Mouse (Mus musculus): ENCODE results near the gene Josd2.

Gene Josd2

DNA sequence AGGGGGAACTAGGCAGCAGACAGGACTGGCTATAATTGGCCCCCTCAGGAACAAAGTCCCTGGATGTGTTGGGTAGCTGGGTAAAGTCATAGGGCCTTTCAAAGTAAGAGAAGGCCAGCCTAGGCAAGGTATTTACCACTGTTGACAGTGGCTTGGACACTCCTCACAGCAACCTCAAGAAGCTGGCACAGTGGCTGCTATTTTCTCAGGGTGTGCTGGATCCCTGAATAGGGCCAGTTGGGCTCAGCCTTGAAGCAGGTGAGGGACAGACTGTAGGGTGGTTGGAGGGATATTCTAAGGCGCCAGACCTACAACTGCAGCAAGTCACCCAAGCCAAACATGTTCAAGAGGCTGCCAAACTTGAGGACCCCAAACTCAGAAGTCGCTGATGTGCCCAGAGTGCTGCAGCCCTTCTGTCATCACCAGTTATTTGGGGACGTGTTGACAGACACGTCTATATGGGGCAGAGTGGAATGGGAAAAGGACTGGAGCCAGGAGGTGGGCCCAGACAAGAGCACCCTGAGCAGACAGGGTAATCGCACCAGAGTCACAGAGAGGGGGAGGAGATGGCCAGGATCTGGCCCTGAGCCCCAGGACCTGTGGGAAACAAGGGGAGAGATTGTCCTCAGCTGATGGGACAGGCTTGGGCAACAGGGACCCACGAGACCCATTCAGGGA is 4.2 kb downstream of the Josd2 start:
- no peak for DNase-seq (ENCODE audit: low read depth, low spot score)

DNA sequence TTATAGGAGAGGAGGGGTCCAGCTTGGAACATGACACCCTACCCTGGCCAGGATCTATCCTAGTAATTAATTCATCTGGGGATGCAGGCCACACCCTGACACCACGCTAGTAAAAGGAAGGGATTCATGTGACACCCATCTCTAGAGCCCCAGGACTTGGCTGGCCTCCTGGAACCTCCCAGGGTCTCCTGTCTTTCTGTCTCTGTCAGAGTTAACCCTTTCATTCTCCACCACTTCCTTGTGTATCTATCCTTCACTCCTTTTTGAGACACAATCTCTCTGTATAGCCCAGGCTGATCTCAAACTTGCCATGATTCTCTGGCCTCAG is 4.7 kb downstream of the Josd2 start:
- no peak for DNase-seq (ENCODE audit: low read depth, low spot score)

DNA sequence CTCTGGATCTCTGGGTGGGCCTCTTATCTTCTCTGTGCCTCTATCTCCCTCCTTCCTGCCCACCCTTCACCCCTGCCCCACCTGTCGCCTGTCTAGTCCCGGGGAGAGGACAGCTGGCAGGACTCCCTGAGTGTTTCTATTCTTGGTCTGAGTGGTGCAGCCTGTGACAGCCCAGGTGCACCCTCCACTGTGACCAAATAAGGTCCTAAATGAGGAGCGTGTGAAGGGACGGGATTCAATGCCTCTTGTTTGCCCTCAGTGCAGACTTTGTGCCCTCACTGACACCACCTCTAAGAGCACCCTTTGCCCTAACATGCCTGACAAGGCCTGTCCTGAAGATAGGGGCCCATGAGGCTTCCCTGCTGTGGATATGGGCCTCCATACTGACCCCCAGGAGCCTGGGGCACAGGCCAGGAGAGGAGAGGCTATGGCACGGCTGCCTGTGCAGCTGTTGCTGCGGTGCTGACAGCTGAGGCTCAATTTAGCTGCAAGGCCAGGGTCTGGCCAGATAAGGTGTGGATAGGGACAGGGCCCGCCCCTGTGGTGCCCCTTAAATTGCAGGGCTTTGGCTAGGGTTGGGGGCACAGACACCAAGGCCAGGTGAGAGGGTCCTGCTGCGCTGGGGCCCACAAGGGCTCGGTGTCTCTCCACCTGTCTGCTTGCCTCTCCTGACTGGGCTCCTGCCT is 5.3 kb downstream of the Josd2 start:
- DNase-seq (ENCODE audit: low read depth, low spot score) = no peak

DNA sequence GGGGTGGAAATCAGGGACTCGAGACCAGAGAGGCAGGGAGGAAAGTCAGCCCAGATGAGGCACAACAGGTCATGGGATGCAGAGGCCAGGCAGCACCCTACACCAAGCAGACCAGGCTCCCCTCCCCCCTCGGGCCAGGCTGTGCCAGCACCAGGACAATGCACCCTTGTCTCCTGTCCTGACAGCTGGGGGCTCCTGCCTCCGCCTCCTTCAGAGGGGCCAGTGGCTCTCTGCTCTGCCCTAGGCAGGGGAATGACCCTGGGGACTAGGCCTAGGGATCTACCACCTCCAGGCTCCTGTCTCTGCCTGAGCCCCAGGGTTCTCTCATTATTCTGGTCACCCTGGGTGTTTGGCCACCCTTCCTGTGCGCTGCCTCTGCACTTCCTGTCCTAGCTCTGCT is 6.6 kb downstream of the Josd2 start:
- DNase-seq (ENCODE audit: low read depth, low spot score) = no peak

DNA sequence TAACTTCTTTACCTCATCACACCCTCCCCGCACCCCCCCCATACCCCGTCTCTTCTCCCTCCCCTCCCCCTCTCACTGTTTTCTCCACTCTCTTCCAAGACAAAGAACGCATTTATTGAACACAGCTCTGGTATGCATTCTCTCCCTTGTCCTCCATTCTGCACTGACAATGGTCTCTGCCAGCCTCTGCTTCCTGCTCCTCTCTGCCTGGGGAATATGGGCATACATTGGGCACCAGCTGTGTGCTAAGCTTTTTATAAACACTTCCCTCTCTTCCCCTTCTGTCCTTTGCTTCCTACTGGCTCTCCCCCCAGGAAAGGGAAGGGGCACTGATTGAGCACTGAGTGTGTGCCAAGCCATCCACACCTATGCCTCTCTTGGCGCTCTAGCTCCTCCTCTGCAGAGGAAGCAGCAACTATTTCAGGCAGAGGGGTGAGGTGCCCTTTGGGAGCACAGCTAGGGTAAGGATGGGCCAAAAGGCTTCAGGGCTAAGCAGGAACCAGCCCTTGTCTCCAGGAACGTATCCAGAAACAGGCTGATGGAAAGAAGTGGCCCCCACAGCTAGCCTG is 7.3 kb downstream of the Josd2 start:
- no peak for DNase-seq (ENCODE audit: low read depth, low spot score)

DNA sequence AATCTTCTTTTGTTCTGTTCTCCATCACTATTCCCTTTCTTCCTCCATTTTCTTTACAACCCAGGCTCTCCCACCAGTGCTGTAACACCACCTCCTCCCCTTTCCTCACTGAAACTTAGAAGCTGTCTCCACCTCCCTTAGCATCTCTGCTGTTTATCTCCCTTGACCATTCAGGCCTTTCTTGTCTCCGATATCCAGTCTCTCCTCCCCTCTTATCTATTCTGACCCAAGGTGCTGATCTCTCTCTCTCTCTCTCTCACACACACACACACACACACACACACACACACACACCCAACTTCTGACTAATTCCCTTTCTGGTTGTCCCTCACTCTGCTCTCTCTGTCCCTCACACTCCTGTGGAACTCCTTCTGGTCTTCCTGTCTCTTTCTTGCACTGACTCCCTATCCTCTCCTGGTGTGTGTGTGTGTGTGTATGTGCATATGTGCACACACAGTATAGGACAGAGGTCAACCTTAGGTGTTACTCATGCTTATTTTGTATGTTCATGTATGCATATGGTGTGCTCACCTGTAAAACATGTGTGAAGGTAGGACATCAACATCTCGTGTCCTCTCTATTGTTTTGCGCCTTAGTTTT is 15.2 kb downstream of the Josd2 start:
- DNase-seq (ENCODE audit: low read depth, low spot score) = no peak

DNA sequence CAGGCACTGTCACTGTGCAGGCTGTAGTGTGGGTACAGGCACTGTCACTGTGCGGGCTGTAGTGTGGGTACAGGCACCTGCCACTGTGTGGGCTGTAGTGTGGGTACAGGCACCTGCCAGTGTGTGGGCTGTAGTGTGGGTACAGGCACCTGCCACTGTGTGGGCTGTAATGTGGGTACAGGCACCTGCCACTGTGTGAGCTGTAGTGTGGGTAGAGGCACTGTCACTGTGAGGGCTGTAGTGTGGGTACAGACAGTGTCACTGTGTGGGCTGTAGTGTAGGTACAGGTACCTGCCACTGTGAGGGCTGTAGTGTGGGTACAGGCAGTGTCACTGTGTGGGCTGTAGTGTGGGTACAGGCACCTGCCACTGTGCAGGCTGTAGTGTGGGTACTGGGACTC is 16.3 kb downstream of the Josd2 start:
- no peak for DNase-seq (ENCODE audit: low read depth, low spot score)

DNA sequence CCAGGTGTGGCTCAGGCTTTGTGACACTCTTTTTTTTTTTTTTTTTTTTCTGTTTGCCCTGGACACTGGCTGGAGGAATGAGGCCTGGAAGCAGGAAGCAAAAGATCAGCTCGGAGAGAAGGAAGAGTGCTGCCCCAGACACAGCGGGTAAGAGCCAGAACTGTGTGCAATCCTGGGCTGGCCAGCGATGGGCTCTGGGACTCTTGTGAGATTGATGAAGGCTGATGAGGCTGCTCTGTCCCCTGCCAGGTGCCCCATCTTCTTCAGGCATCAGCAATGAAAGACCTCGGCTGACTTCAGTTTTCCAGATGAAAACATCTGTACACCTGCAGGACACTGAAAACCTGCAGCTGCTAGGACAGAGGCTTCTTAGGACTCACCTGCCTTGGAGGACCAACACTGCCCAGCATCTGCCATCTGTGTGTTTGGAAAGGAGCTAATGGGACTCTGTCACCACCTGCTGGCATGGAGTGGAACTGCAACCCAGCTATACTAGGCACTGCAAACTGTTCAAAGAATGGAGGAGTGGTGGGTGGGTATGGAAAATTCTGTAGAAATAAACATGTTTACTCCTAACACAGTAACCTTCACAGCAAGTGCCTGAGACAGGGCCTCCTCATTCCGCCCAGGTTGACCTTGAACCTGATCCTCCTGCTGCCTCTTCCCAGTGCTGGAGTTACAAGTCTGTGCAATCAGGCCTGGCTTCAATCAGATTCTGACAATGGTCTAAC is 17.2 kb downstream of the Josd2 start:
- DNase-seq (ENCODE audit: low read depth, low spot score) = peak; percentile 91

DNA sequence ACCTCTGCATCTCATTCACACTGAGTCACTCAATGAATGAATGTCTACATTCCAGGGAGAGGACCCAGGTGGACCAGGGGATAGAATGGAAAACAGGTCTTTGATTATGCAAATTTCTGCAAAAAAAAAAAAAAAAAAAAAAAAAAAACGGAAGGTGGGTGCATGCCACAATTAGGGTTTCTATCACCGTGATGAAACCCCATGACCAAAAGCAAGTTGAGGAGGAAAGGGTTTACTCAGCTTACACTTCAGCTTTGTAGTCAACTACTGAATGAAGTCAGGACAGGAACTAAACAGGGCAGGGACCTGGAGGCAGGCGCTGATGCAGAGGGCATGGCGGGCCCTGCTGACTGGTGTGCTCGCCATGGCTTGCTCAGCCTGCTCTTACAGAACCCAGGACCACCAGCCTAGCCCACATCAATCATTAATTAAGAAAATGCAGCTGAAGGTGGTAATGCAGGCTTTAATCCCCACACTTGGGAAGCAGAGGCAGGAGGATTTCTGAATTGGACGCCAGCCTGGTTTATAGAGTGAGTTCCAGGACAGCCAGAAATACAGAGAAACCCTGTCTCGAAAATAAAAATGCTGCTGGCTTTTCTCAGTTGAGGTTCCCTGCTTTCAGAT is 17.9 kb downstream of the Josd2 start:
- DNase-seq (ENCODE audit: low read depth, low spot score) = no peak

DNA sequence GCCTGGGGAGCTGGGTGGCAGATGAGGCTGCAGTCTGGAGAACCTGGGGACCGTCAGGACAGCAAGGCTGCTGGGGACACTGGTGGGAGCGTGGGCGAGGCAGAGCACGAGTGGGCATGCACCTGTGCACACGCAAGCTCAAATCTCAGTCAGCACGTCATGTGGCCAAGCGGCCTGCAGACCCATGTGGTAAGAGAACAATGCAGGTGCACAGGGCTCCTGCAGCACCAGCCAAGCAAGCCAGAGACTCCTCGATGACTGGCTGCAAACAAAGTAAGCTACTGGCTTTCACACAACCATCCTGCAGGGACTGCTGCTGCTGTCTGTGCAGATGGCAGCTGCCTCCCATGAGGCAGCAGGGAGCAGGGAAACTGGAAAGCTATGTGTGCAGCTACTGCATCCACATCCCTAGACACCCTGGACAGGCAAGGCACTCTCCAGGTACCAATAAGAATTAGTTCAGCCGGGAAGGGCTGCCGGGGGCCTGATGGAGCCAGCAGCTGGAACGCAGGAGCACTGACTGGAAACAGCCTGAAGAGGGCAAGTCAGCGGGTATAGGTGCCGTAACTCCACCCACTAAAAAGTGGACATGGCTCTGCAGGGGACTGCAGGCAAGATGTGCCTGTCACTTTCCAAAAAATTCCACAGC is 19.3 kb downstream of the Josd2 start:
- DNase-seq (ENCODE audit: low read depth, low spot score) = no peak

DNA sequence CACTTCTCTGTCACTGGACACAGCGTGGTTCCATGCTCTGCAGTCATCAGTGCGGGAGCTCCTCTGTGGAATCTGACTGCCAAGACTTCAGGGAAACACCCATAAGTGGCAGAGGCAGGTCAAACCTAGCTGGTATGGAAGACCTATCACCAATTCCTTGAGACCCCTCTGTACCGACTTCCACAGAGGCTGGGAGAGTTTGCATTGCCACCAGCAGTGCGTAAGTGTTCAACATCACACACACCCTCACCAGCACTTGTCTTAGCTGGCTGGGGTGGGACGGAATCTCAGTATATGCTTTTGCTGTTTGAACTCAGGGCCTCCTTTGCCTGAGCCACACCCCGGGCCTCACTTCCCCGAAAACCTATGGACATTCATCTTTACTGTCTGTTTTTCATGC is 20.2 kb downstream of the Josd2 start:
- DNase-seq (ENCODE audit: low read depth, low spot score) = no peak

DNA sequence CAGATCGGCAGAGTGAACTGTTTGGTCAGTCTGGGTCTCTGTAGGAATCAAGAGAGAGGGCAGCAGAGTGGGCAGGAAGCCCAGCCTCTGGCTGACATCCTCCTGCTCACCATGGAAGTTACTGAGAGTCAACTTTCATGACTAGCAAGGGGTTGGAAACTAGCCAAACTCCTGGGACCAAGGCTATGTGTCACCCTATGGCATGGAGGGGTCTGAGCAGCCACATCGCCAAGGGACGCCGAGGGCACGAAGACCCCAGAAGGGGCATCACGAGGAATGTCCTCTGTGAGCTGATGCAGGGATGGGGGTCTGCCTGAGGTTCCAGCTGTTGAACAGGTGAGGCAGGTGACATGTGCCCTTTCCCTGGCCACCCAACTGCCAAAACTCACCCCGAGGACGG is 20.8 kb downstream of the Josd2 start:
- no peak for DNase-seq (ENCODE audit: low read depth, low spot score)

DNA sequence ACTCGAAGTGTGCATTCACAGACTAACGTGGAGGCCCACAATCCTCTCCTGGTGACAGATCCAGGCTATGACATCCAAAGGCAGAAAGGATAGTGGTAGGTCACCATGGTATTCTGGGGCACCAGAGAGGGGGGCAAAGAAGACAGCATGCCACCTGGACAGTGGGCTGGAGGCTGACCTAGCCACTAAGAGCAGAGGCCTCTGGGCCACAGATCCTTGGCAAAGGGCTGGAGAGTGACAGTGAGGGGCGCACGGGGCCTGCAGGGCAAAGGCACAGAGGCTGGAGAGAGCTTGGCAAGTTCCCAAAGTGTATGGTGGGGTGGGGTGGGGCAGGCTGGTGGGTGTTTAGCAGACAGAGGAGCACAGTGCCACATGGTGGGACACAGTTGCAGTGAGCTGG is 22.5 kb downstream of the Josd2 start:
- no peak for DNase-seq (ENCODE audit: low read depth, low spot score)

DNA sequence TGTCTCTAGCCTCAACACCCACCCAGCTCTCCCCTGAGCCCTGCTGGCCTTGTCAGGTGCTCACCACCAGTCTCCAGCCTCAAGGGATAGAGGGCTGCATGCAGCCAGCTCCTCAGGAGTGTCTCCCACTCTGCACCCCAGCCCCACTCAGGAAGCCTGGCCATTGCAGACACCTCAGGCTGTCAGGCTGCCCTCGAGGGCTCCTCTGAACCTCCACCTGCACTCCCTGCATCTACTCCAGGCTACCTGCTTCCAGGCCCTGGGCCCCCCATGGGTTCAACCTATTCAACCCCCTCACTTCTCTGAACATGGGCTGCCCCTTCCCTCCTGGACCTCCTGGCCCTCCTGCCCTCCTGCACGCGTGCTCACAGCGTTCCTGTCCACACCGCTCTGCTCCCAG is 23.6 kb downstream of the Josd2 start:
- DNase-seq (ENCODE audit: low read depth, low spot score) = no peak

DNA sequence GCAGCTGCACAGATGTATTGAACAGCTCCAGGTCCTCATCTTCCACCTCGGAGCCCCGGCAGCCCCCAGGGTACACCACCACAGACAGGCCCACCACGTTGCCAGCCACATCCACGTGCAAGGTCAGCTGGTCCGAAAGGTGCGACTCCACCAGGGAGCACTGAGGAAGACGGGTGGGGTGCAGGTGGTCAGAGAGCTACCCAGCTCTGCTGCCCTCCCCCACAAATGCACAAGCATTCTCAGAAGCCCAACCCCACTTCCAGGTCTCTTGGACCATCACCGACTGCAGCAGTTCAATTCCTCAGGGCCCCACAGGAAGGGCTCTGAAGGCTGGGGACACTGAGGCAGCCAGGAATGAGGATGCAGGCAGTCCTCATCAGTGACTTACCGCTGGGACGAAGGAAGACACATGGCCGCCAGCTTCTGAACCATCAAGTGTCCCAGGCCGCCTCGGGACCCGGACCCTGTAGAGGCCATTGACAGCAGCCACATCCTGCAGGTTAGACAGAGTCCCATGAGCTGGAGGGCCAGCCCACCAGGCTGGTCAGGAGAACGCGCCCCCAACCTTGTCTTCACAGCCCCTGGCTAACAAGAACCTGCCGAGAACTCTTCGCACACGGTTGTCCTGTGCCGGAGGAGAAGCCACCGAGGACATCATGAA is 24.5 kb downstream of the Josd2 start:
- no peak for DNase-seq (ENCODE audit: low read depth, low spot score)

DNA sequence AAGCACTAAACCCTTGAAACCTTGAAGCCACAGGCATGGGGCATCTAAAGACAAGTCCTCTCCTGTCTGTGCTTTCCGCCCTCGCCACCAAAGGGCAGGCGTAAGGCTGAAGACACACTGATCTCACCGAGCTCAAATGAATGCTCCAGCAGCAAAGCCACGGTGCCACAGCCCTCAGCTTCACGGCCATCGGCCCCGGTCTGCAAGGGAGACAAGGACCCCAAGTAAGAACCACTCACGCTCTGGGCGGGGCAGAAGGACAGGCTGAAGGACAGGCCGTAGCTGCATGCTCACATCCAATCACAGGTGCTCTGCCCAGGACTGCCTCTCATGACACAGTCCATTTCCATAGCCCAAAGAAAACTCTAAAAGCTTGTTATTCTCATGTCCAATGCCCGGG is 26.9 kb downstream of the Josd2 start:
- no peak for DNase-seq (ENCODE audit: low read depth, low spot score)

DNA sequence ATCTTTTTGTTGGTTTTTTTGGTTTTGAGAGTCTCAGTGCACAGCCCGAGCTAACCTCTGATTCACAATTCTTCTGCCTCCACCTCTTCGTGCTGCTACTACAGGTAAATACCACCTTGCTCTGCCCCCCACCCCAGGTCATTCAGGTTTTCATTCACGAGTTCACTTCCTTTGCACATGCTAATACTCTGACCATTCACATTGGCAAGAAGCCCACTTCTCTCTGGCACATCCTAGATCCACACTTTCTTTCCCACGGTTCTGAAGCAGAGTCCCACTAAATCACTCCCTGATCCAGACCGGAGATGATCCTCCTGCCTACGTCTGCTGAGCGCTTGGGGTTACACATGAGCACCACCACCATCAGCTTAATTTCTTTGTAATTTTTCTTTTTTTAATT is 27.3 kb downstream of the Josd2 start:
- DNase-seq (ENCODE audit: low read depth, low spot score) = no peak

DNA sequence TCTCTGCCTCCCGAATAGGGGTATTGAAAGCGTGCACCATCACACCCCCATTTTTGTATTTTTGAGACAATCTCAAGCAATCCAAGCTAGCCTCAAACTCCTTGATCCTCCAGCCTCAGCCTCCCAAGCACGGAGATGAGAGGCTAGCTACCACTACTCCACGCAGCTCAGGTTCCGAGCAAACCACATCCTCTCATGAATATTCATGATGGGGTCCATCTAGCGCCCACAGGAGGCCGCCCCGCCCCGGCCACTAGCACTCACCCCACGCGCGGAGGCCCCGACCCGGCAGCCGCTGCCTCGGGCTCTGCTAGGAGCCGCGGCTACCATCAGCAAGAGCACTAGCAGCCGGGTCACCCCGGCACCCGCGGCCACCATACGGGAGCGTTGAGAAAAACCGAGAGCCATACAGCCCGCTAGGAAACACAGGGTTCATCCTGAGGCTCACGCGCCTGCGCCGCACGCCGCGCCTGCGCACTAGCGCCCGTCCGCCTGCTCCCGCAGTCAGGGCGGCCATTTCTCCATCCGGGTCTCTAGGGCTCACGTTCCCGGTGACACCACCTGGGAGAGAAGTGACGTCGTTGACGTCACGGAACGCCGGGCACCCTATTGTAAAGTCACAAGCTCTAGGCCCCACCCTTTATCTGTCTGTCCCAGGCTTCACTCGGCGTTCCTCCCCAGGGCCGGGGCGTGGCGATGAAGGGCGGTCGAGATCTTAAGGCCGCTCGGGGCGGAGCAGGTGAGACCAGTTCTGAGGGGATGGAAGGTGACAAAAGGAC is 28.4 kb downstream of the Josd2 start, which contains the start of the genes Emc10 and Fam71e1:
Gene Emc10, minus strand, starts transcription at position 538 of the 779 bp plus-strand sequence.
Gene Fam71e1, plus strand, starts transcription at position 590 of the 779 bp plus-strand sequence.
- DNase-seq (ENCODE audit: low read depth, low spot score) = peak; percentile 100

DNA sequence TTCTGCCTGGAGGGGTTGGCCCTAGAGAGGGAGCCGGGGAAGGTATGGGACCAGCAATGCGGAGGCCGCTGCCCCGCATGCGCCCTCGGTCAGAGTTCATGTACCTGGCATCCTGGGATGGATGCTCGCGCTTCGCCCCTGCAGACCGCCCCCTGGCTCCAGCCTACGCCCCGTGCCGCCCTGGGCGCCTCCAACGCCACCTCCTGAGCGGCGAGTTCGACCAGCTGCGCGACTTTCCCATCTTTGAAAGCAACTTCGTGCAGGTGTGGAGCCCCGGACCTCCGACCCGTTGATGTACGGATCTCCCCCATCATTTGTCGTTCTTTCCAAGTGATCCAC is 29.0 kb downstream of the Josd2 start:
- no peak for DNase-seq (ENCODE audit: low read depth, low spot score)
